Mouse (Mus musculus): Measurements from ENCODE around the gene Ddx55.

Gene Ddx55

GRCm38 (mm10) chr5:124530655-124531582, 21.7 kb upstream of the Ddx55 start, which contains the start of gene Rilpl1:
Gene Rilpl1 (minus strand): TSS chr5:124531391.
- TF ChIP-seq GATA4 (IDR thresholded peaks at IDR 0.05; ENCODE audit: insufficient replicate concordance, low read length), result no peak

GRCm38 (mm10) chr5:124531583-124531930, 21.1 kb upstream of the Ddx55 start:
- TF ChIP-seq GATA4 (IDR thresholded peaks at IDR 0.05; ENCODE audit: insufficient replicate concordance, low read length), result no peak

GRCm38 (mm10) chr5:124532451-124532850, 20.2 kb upstream of the Ddx55 start:
- TF ChIP-seq GATA4 (IDR thresholded peaks at IDR 0.05; ENCODE audit: insufficient replicate concordance, low read length), result no peak

GRCm38 (mm10) chr5:124535016-124535415, 17.6 kb upstream of the Ddx55 start:
- no peak for TF ChIP-seq GATA4 (IDR thresholded peaks at IDR 0.05; ENCODE audit: insufficient replicate concordance, low read length)

GRCm38 (mm10) chr5:124536776-124537175, 15.9 kb upstream of the Ddx55 start:
- TF ChIP-seq GATA4 (IDR thresholded peaks at IDR 0.05; ENCODE audit: insufficient replicate concordance, low read length), result peak; percentile 20; the same call in 1 of the 2 replicates

- no peak for TF ChIP-seq GATA4 (IDR thresholded peaks at IDR 0.05; ENCODE audit: insufficient replicate concordance, low read length)
Observed at GRCm38 (mm10) chr5:124538813-124539792, 13.6 kb upstream of the Ddx55 start.

GRCm38 (mm10) chr5:124539905-124540304, 12.8 kb upstream of the Ddx55 start:
- TF ChIP-seq GATA4 (IDR thresholded peaks at IDR 0.05; ENCODE audit: insufficient replicate concordance, low read length), result no peak

- no peak; the same call in 1 of the 2 replicates for TF ChIP-seq GATA4 (IDR thresholded peaks at IDR 0.05; ENCODE audit: insufficient replicate concordance, low read length)
Observed at GRCm38 (mm10) chr5:124540383-124540786, 12.3 kb upstream of the Ddx55 start, which contains the start of gene Tmed2. Gene Tmed2 (plus strand): TSS chr5:124540695.

- no peak for TF ChIP-seq GATA4 (IDR thresholded peaks at IDR 0.05; ENCODE audit: insufficient replicate concordance, low read length)
Observed at GRCm38 (mm10) chr5:124540905-124541601, 11.6 kb upstream of the Ddx55 start.

- TF ChIP-seq GATA4 (IDR thresholded peaks at IDR 0.05; ENCODE audit: insufficient replicate concordance, low read length), result no peak
Observed at GRCm38 (mm10) chr5:124541602-124541973, 11.1 kb upstream of the Ddx55 start.

GRCm38 (mm10) chr5:124552094-124552472, 581 bp upstream of the Ddx55 start:
- no peak for TF ChIP-seq GATA4 (IDR thresholded peaks at IDR 0.05; ENCODE audit: insufficient replicate concordance, low read length)

GRCm38 (mm10) chr5:124553607-124554006, 943 bp downstream of the Ddx55 start:
- no peak for TF ChIP-seq GATA4 (IDR thresholded peaks at IDR 0.05; ENCODE audit: insufficient replicate concordance, low read length)

GRCm38 (mm10) chr5:124555145-124555544, 2.5 kb downstream of the Ddx55 start:
- no peak for TF ChIP-seq GATA4 (IDR thresholded peaks at IDR 0.05; ENCODE audit: insufficient replicate concordance, low read length)

GRCm38 (mm10) chr5:124571068-124571467, 18.4 kb downstream of the Ddx55 start:
- TF ChIP-seq GATA4 (IDR thresholded peaks at IDR 0.05; ENCODE audit: insufficient replicate concordance, low read length), result no peak

- no peak for TF ChIP-seq GATA4 (IDR thresholded peaks at IDR 0.05; ENCODE audit: insufficient replicate concordance, low read length)
Observed at GRCm38 (mm10) chr5:124575467-124575866, 22.8 kb downstream of the Ddx55 start.

Measured in liver, adult (tissue).